Mouse (Mus musculus): ENCODE results near the gene Mn1.

Mn1 gene

GRCm38 (mm10) chr5:111434342-111434842, 17.2 kb downstream of the Mn1 start:
- DNase-seq: no peak

- DNase-seq: no peak
Measured at GRCm38 (mm10) chr5:111436260-111436659, 19.1 kb downstream of the Mn1 start.

GRCm38 (mm10) chr5:111437205-111437604, 20.0 kb downstream of the Mn1 start:
- DNase-seq: peak; percentile 77

- no peak for DNase-seq
Measured at GRCm38 (mm10) chr5:111438336-111438735, 21.2 kb downstream of the Mn1 start.

GRCm38 (mm10) chr5:111438821-111439220, 21.7 kb downstream of the Mn1 start:
- no peak for DNase-seq

GRCm38 (mm10) chr5:111440264-111440663, 23.1 kb downstream of the Mn1 start:
- DNase-seq: no peak

GRCm38 (mm10) chr5:111442151-111442871, 25.1 kb downstream of the Mn1 start:
- no peak for DNase-seq

GRCm38 (mm10) chr5:111443636-111444035, 26.5 kb downstream of the Mn1 start:
- no peak for DNase-seq

GRCm38 (mm10) chr5:111444361-111444760, 27.2 kb downstream of the Mn1 start:
- no peak for DNase-seq

GRCm38 (mm10) chr5:111446652-111447051, 29.5 kb downstream of the Mn1 start:
- DNase-seq: no peak

- peak; percentile 83 for DNase-seq
Measured at GRCm38 (mm10) chr5:111449700-111450099, 32.5 kb downstream of the Mn1 start.

- DNase-seq: no peak
Measured at GRCm38 (mm10) chr5:111454240-111454639, 37.1 kb downstream of the Mn1 start.

GRCm38 (mm10) chr5:111454876-111455275, 37.7 kb downstream of the Mn1 start:
- DNase-seq: no peak

GRCm38 (mm10) chr5:111458675-111459074, 41.5 kb downstream of the Mn1 start:
- DNase-seq: no peak

GRCm38 (mm10) chr5:111465811-111466299, 48.7 kb downstream of the Mn1 start:
- DNase-seq: peak; percentile 56

- no peak for DNase-seq
Measured at GRCm38 (mm10) chr5:111466429-111466828, 49.3 kb downstream of the Mn1 start.

GRCm38 (mm10) chr5:111467699-111468098, 50.5 kb downstream of the Mn1 start:
- DNase-seq: no peak

GRCm38 (mm10) chr5:111469195-111469882, 52.2 kb downstream of the Mn1 start:
- DNase-seq: no peak

GRCm38 (mm10) chr5:111470875-111471274, 53.7 kb downstream of the Mn1 start:
- DNase-seq: no peak

- DNase-seq: peak; percentile 91
Measured at GRCm38 (mm10) chr5:111473425-111473824, 56.3 kb downstream of the Mn1 start.

GRCm38 (mm10) chr5:111475721-111476120, 58.6 kb downstream of the Mn1 start:
- no peak for DNase-seq

- DNase-seq: no peak
Measured at GRCm38 (mm10) chr5:111476141-111476540, 59.0 kb downstream of the Mn1 start.

GRCm38 (mm10) chr5:111485907-111486306, 68.7 kb downstream of the Mn1 start:
- no peak for DNase-seq

- DNase-seq: peak; percentile 49
Measured at GRCm38 (mm10) chr5:111489022-111489616, 72.0 kb downstream of the Mn1 start.

Measured in right cerebral cortex, adult 18-20 months (tissue).